Mouse (Mus musculus) ES-Bruce4 (cell line): ENCODE measurements around the gene Ptpn1.

Source experiments
- CTCF ChIP-seq: IDR thresholded peaks from one replicate; pipeline ENCODE4 v1.8.1; 2011; ENCODE audit warnings: low read depth, low read length
- POLR2A ChIP-seq: IDR thresholded peaks from one replicate; pipeline ENCODE4 v1.8.1; 2011; ENCODE audit warnings: low read length; ENCODE audit not compliant: insufficient read depth

DNA sequence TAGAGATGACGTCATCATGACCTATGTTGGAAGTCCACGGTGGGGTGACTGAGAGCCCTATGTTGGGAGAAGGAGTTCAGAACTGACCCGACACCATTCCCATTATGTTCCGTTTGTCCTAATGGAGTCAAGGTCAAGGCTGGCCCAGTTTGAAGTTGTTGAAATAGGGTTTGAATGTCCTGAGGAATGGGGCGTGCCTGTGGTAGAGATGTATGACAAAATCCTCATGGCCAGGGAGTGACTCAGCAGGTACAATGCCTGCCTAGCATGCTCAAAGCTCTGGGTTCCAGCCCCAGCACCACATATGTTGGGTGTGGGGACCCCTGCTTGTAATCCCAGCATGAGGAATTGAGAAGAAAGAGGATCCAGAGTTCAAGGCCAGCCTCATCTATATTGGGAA is 20.3 kb upstream of the Ptpn1 start:
- TF ChIP-seq POLR2A (no peak), CTCF (no peak)
